Mouse (Mus musculus) lung, adult 18-20 months (tissue): ENCODE data around the gene Maco1.
A peak's percentile ranks its signal among the peaks of the same experiment; 100 is the strongest.

Source experiments
- DNase-seq, 2 experiments: peaks; one replicate each; pipeline ENCODE4 v3.0.0; 2022; ENCODE audit warnings: mixed read lengths in 2 of 2

Gene Maco1

GRCm38 (mm10) chr4:134769081-134769811 lies 83.9 kb downstream of the Maco1 start:
- DNase-seq: no peak

- no peak for DNase-seq
These were observed 84.8 kb downstream of the Maco1 start for GRCm38 (mm10) chr4:134768226-134768888.

DNA sequence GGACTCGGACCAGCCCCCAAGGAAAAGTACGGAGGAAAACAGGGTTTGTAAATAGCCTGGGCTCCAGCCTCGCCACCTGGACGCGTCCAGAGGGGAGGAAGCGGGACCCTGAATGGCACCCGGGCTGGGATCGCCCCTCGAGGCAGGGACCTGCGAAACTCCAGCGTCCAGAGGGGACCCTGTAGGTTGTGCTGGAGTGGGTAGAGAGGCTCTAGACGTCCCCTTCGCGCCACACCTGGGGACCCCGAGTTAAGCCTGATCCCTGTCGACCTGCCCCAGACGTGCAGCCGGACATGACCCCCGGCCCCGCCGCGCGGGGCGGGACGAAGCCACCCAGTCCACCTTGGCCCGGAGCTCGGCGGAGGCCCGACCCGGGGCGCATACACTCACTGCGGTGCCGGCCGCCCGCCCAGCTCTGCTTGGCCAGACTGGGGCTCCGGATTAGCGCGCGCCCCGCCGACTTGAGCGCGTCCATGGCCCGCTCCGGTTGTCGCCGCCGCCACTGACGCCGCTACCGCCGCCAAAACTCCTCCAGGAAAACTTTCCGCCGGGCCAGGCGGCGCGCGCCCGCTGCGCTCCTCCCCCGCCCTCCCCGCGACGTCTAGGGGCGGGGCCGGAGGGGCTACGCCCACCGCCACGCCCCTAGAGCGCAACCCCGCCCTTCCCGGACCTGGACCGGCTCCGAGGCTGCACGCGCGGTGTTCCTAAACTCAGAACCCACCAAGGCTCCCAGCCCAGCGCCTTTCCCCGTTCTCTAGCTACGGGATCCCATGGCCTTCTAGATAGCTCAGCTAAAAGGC lies 85.5 kb downstream of the Maco1 start, which contains the start of gene Ldlrap1:
Ldlrap1 (minus strand) TSS at position 599 of the 800 bp plus-strand sequence.
- peak; percentile 76 to 80 for DNase-seq

DNA sequence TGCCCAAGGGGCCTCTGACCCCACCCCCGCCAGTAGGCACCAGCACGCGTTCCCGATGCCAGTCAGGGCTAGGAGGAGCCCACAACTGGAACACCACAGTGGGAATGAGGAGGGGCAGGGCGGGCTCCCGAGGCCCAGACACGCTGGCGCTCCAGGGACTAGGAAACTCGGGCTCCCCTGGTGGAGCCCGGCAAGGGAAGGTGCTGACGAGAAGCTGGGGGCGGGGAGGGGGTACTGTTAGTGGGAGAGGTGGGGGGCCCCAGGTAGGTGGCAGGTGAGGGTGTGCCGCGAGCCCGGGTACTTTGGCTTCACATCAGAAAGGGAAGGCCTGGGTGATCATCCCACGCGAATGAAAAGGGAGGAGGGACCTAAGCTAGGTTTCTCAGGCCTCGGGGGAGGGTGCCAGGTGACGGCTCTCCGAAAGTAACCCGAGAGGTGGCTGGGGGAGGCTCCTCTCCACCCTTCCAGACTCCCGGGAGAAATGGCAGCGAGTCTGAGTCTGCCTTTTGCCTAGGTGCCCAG lies 86.2 kb downstream of the Maco1 start:
- DNase-seq: peak; percentile 65 to 87

- no peak for DNase-seq
These were observed 86.9 kb downstream of the Maco1 start for GRCm38 (mm10) chr4:134766277-134766676.

DNA sequence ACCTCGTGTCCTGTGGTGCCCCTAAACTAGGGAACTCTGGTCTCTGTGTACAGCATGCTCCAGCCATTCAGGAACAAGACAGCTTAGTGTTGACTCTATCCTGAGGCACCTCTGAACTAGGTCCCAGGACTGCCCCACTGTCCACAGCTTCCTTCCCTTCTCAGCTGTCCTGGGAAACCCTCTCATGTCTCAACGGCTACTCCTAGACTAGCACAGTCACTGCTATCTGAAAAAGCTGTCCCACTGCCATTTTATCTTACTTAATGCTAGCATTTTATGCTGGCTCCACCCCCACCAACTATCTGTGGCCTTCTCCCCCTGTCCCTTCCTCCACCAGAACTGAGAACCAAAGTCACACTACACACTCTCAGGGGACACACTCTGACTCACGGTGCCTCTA lies 88.8 kb downstream of the Maco1 start:
- DNase-seq: no peak

GRCm38 (mm10) chr4:134762360-134762759 lies 90.8 kb downstream of the Maco1 start:
- peak; percentile 53 to 54 for DNase-seq

- peak; percentile 89 to 92 for DNase-seq
These were observed 92.3 kb downstream of the Maco1 start for GRCm38 (mm10) chr4:134760793-134761201.

GRCm38 (mm10) chr4:134760281-134760680 lies 92.9 kb downstream of the Maco1 start:
- DNase-seq: no peak

- DNase-seq: no peak
These were observed 93.6 kb downstream of the Maco1 start for GRCm38 (mm10) chr4:134759564-134759963.

GRCm38 (mm10) chr4:134758922-134759321 lies 94.2 kb downstream of the Maco1 start:
- DNase-seq: no peak

- DNase-seq: no peak
These were observed 94.8 kb downstream of the Maco1 start for GRCm38 (mm10) chr4:134758367-134758766.

DNA sequence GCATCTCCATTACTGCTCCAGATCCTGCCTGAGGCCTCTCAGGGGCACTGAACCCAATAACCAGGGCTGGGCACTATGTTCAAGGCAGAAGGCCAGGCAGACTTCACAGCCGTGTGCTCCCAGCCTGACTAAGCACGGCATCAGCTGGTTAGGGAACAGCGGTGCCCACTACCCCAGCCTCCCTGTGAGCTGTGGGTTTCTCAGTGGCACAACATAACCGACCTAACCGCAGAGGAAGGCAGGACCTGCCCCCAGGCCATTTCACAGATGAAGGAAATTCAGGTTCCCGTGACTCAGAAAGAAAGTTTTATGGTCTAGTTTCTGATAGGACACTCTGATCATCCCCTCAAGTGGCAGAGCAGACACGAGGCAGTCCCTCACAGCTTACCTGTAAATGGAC lies 96.2 kb downstream of the Maco1 start:
- DNase-seq: no peak

- no peak for DNase-seq
These were observed 98.2 kb downstream of the Maco1 start for GRCm38 (mm10) chr4:134754941-134755340.

- DNase-seq: no peak
These were observed 98.8 kb downstream of the Maco1 start for GRCm38 (mm10) chr4:134754371-134754770.

- DNase-seq: no peak
These were observed 99.5 kb downstream of the Maco1 start for GRCm38 (mm10) chr4:134753516-134754261.

GRCm38 (mm10) chr4:134752911-134753426 lies 100.2 kb downstream of the Maco1 start:
- DNase-seq: no peak
